Mouse (Mus musculus) liver, embryonic 15.5 days (tissue): Measurements from ENCODE around the gene Cnpy4. TPM values are rescaled to one million over a fixed set of nuclear protein-coding genes. Genes with fewer than 3 reads are reported as not detected.

ENCODE experiments used
- ATAC-seq: fragments of 200-750 bp; cut with Nextera tagmentation; 2 replicates; pipeline ENCODE4 v1.8.0; 2017; ENCODE audit warnings: moderate number of reproducible peaks, mild to moderate bottlenecking, moderate library complexity; ENCODE audit not compliant: insufficient read depth
- H3K27ac ChIP-seq: fragments of 300-500 bp; sonication (generic); replicated peaks from 2 replicates; pipeline ENCODE4 v1.5.1; 2015; ENCODE audit warnings: mild to moderate bottlenecking, inconsistent platforms
- H3K27me3 ChIP-seq: fragments of 300-500 bp; sonication (generic); 2 replicates; pipeline ENCODE4 v1.6.1; 2015; ENCODE audit warnings: mild to moderate bottlenecking, inconsistent platforms
- H3K36me3 ChIP-seq: fragments of 300-500 bp; sonication (generic); replicated peaks from 2 replicates; pipeline ENCODE4 v1.6.1; 2015; ENCODE audit warnings: moderate library complexity, mild to moderate bottlenecking, inconsistent platforms
- H3K4me1 ChIP-seq: fragments of 300-500 bp; sonication (generic); replicated peaks from 2 replicates; pipeline ENCODE4 v1.6.1; 2015; ENCODE audit warnings: inconsistent platforms
- H3K4me2 ChIP-seq: fragments of 300-500 bp; sonication (generic); 2 replicates; pipeline ENCODE4 v1.6.1; 2015; ENCODE audit warnings: moderate library complexity, mild to moderate bottlenecking, inconsistent platforms
- H3K4me3 ChIP-seq: fragments of 300-500 bp; sonication (generic); replicated peaks from 2 replicates; pipeline ENCODE4 v1.5.1; 2015; ENCODE audit warnings: mild to moderate bottlenecking, inconsistent platforms
- H3K9ac ChIP-seq: fragments of 300-500 bp; sonication (generic); 2 replicates; pipeline ENCODE4 v1.6.1; 2015; ENCODE audit warnings: moderate library complexity, mild to moderate bottlenecking, inconsistent platforms
- H3K9me3 ChIP-seq: fragments of 300-500 bp; sonication (generic); replicated peaks from 2 replicates; pipeline ENCODE4 v1.6.1; 2016; ENCODE audit warnings: inconsistent platforms
- WGBS: fragments of 180-500 bp; shearing (Covaris S2); methylation state at CpG from one replicate; pipeline ENCODE4 v1.1.7; 2015; ENCODE audit warnings: mixed read lengths; ENCODE audit not compliant: insufficient replicate concordance; 5-methylcytosine and 5-hydroxymethylcytosine counted together
- polyA plus RNA-seq: library from polyadenylated mRNA; unstranded; fragments of >200 nt; fragmentation: Nextera tagmentation; extraction: Ambion mirVana; gene quantifications from 2 replicates; pipeline ENCODE4 v1.2.1, GENCODE M21; 2015

Gene Cnpy4
- 12.7 and 13.4 TPM in 2 replicates for polyA plus RNA-seq

DNA sequence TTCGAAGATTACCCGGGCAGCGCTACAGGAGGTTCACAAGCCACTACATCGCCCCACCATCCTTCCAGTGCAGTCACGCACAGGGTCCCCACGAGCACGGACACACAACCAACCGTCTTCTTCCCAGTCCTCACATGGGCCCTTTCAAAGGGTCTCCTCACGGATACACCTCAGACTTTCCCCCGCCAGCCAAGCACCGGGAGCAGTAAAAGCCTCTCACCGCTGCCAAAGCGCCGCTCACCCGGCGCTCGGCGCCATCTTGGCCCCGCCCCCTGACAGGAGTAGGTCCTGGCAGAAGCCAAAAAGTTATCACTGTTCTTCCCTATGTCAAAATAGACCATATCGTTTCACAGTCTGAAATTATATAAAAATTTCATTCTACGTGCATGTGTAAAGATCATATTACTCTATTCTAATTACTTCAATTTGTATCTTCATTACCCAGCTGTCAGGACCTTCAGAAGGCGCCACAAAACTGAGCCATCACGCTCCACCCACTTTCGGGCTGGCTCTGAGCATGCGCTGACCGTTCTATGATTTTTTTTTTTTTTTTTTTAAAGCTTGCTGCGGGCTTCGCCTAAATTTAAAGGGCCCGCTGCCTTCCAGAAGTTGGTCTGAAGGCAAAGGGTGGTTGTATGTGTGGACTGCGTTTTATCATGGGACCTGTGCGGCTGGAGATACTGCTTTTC is at the start of gene Cnpy4, which contains the start of gene Taf6:
Gene Cnpy4 (plus strand): TSS at position 536 of the 689 bp plus-strand sequence.
Gene Taf6 (minus strand): TSS at position 502 of the 689 bp plus-strand sequence.
- under 1% methylated on average over 31 of the region's 31 CpGs for WGBS
- Histone ChIP-seq H3K9ac (peak within 1 kb of the TSS; percentile 84), H3K4me3 (peak within 1 kb of the TSS; percentile 79), H3K4me1 (peaks cover 32% of the 10 kb centered on the region), H3K4me2 (peak within 1 kb of the TSS; percentile 83), H3K27ac (peak within 1 kb of the TSS; percentile 82), H3K27me3 (no peaks in the 10 kb centered on the region), H3K9me3 (no peaks in the 10 kb centered on the region), H3K36me3 (peaks cover 26% of the 10 kb centered on the region)
- ATAC-seq = peak; percentile 84

DNA sequence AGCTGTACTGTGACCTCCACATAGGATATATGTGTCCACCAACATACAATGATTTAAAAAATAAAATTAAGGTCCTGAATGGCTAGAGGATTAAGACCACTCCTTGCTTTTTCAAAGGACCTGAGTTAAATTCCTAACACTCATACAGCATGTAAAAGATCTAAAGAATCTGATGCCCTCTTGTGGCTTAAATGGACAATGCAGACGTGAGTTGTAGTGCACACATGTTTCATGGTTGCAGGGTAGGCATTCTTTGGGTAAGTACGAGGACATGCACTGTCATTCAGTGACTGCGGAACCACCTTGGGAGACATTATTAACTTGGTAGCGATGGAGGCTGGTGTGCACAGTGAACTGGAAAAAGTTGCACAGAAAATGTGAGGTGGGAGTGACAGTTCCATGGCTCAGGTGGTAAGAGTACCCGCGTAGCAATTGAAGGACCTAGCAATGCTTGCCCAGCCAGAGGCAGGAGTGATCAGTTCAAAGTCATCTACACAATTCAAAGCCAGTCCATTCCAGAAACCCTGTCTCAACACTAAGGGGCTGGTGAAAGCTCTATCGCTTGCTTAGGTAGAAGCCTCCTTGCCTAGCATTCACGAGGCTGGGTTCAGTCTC is 49.2 kb upstream of the Cnpy4 start:
- Histone ChIP-seq H3K4me1 (peaks cover 18% of the 10 kb centered on the region), H3K27me3 (no peaks in the 10 kb centered on the region), H3K36me3 (peaks cover 23% of the 10 kb centered on the region), H3K9ac (no peak overlapping the region), H3K4me2 (no peak overlapping the region), H3K9me3 (no peaks in the 10 kb centered on the region), H3K4me3 (no peak overlapping the region), H3K27ac (no peak overlapping the region)
- 48% methylated on average over 8 of the region's 8 CpGs for WGBS
- peak; percentile 50 for ATAC-seq

DNA sequence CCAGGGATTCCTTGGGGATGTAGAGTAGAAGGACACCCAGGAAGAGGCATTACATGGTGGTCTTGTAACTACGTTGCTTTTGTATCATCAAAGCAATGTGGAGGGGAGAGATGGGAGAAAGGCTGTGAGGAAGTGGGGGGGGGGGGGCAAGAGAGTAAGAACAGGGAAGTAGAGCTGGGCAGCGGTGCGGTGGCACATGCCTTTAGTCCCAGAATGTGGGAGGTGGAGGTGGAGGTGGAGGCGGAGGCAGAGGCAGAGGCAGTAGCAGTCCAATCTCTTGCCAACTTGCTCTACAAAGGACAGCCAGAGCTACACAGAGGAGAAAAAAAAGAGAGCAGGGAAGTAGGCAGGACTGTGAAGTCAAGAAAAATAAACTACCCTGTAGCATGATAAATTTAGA is 48.7 kb upstream of the Cnpy4 start:
- Histone ChIP-seq H3K36me3 (peaks cover 22% of the 10 kb centered on the region), H3K4me1 (peaks cover 18% of the 10 kb centered on the region), H3K9ac (no peak overlapping the region), H3K4me3 (no peak overlapping the region), H3K27ac (no peak overlapping the region), H3K27me3 (no peaks in the 10 kb centered on the region), H3K4me2 (no peak overlapping the region), H3K9me3 (no peaks in the 10 kb centered on the region)
- WGBS = 14% methylated on average over 4 of the region's 4 CpGs
- no peak for ATAC-seq

DNA sequence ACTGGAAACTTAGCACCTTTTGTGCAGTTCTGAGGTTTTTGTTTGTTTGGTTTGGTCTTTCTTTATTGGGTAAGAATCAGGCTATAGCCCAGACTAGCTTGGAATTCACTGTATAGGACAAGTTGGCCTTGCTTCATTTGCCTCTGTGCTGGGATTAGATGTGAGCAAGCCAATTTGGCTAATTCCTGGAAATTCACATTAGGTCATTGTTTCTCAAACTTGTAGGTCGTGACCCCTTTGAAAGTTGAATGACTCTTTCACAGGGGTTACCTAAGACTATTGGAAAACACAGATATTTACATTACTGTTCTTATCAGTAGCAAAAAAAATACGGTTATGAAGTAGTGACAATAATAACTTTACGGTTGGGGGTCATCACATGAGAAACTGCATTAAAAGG is 32.9 kb upstream of the Cnpy4 start:
- WGBS = 51% methylated on average over 3 of the region's 3 CpGs
- peak overlapping the region; percentile 79 for H3K4me2 ChIP-seq

DNA sequence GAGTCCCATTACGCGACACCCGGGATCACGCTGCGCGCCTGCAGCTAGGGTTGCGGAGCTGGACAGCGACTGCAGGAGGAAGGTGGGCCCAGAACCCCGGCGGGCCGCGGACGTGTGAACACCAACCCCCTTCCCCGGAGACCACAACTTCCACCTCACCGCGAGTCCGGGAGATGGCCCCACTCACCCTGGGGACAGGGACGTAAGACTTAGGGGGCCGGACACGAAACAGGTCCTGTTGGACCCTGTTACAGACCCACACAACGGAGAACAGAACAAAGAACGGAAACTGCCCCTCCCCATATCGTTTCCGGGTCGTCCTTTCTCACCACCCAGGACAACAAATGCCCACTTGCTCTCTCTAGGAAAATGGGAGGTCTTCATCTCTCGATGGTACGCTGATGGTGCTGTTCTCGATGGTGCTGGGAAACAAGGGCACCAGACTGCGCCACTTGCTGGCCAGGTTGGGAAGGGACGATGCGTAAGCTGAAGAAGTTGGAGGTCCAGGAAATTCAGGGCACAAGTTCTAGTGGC is 31.8 kb upstream of the Cnpy4 start, which contains the start of gene Zfp113:
Gene Zfp113 (minus strand): TSS at position 302 of the 534 bp plus-strand sequence.
- H3K9ac ChIP-seq = peak within 1 kb of the TSS; percentile 87
- H3K9me3 ChIP-seq = no peaks in the 10 kb centered on the region
- no peaks in the 10 kb centered on the region for H3K27me3 ChIP-seq
- peak within 1 kb of the TSS; percentile 79 for H3K4me2 ChIP-seq
- peaks cover 22% of the 10 kb centered on the region for H3K36me3 ChIP-seq
- WGBS = under 1% methylated on average over 31 of the region's 31 CpGs
- H3K4me3 ChIP-seq = peak within 1 kb of the TSS; percentile 83
- H3K27ac ChIP-seq = peak within 1 kb of the TSS; percentile 84
- peak; percentile 94 for ATAC-seq
- H3K4me1 ChIP-seq = peaks cover 22% of the 10 kb centered on the region

More for the DNA sequence above, 32.9 kb upstream of the Cnpy4 start:
- H3K27me3 ChIP-seq = no peaks in the 10 kb centered on the region
- H3K36me3 ChIP-seq = peaks cover 26% of the 10 kb centered on the region
- peak overlapping the region; percentile 83 for H3K4me3 ChIP-seq
- H3K9me3 ChIP-seq = no peaks in the 10 kb centered on the region
- no peak overlapping the region for H3K27ac ChIP-seq
- ATAC-seq = no peak
- H3K9ac ChIP-seq = no peak overlapping the region
- H3K4me1 ChIP-seq = peaks cover 17% of the 10 kb centered on the region

DNA sequence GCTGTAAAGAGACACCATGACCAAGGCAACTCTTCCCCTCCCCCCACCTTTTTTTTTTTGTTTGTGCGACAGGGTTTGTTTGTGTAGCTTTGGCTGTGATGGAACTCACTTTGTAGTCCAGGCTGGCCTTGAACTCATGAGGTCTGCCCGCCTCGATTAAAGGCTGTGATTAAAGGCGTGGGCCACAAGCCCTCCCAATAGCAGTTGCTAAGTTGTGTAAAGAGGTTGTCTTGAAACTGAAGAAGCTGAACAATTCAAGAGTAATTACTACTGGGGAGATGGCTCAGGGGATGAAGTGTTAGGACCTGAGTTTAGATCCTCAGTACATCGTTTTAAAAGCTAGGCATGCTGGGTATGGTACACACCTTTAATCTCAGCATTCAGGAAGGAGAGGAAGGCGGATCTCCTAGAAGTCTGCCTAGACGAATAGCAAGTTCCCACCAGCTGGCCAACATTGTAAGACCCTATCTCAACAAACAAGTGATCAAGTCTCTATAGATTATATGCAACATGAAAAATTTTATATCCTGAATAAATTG is 27.0 kb upstream of the Cnpy4 start:
- Histone ChIP-seq H3K4me1 (peaks cover 36% of the 10 kb centered on the region), H3K36me3 (peaks cover 34% of the 10 kb centered on the region), H3K4me2 (peak overlapping the region; percentile 88), H3K9ac (peak overlapping the region; percentile 81; the same call in 1 of the 2 replicates), H3K9me3 (no peaks in the 10 kb centered on the region), H3K4me3 (peak overlapping the region; percentile 87), H3K27ac (peak overlapping the region; percentile 61), H3K27me3 (no peaks in the 10 kb centered on the region)
- ATAC-seq = no peak
- WGBS = 58% methylated on average over 7 of the region's 7 CpGs

DNA sequence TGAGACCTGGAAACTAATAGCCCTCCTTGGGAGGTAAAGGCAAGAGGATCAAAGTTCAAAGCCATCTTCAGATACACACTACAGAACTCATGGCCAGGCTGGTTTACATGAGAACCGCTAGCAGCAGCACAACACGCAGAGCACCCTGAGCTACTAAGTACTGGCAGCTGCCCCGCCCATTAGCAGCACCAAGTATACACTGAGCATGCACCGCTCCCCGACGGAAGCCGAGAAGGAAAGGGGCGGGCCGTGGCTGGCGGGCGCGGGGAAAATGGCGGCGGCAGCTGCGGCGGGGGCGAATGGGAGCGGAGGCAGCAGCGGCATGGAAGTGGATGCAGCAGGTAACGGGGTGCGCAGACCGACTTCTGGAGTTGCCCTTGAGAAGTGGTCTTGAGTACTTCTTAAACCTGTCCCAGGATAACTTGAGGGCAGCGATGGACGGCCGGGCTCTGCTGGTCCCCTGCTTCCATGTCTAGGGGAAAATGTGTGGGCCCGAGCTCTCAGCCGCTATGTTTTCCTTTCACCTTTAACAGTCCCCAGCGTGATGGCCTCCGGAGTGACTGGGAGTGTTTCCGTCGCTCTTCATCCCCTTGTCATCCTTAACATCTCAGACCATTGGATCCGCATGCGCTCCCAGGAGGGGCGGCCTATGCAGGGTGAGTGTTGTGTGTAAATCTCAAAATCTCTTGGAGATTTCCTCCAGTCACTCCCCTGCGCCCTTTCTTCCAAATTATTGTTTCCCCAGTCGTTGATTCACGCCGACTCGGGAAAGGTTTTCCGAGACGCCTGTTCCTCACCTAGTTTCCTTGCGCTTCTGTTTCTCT is 26.2 kb upstream of the Cnpy4 start, which contains the start of gene Cops6:
Gene Cops6 (plus strand): TSS at position 230 of the 824 bp plus-strand sequence.
- Histone ChIP-seq H3K4me1 (peaks cover 36% of the 10 kb centered on the region), H3K9me3 (no peaks in the 10 kb centered on the region), H3K27me3 (no peaks in the 10 kb centered on the region), H3K4me3 (peak within 1 kb of the TSS; percentile 87), H3K27ac (peak within 1 kb of the TSS; percentile 61), H3K36me3 (peaks cover 42% of the 10 kb centered on the region), H3K9ac (peak within 1 kb of the TSS; percentile 81), H3K4me2 (peak within 1 kb of the TSS; percentile 88)
- ATAC-seq = peak; percentile 95
- WGBS = under 1% methylated on average over 42 of the region's 42 CpGs

DNA sequence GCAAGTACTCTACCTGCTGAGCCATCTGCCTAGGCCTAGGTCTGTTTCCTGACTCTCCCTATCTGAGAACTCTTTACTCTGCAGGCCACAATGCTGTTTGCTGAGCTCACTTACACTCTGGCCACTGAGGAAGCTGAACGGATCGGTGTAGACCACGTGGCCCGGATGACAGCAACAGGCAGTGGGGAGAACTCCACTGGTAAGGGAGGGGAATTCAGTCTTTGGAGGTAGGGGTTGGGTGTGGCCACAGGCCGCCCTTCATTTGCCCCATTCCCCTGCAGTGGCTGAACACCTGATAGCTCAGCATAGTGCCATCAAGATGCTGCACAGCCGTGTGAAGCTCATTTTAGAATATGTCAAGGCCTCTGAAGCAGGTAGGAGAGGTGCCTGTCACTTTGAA is 24.2 kb upstream of the Cnpy4 start:
- no peaks in the 10 kb centered on the region for H3K9me3 ChIP-seq
- no peak overlapping the region for H3K4me2 ChIP-seq
- peaks cover 47% of the 10 kb centered on the region for H3K4me1 ChIP-seq
- no peaks in the 10 kb centered on the region for H3K27me3 ChIP-seq
- no peak overlapping the region for H3K4me3 ChIP-seq
- no peak overlapping the region for H3K9ac ChIP-seq
- ATAC-seq = no peak
- 56% methylated on average over 6 of the region's 6 CpGs for WGBS
- H3K36me3 ChIP-seq = peaks cover 62% of the 10 kb centered on the region
- no peak overlapping the region for H3K27ac ChIP-seq

DNA sequence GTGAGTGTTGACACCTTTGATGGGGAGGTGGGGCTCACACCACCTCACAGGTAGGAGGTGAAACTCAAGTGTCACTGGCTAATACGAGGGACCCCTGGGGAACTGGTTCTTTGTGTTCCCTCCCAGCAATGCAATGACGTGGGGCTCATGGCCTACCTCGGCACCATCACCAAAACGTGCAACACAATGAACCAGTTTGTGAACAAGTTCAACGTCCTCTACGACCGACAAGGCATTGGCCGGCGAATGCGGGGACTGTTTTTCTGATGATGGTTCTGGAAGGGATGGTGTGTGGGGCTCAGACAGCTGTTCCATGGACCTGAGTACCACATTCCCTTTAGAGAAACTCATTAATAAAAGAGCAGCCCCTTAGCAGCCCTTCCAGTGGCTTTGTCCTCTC is 23.7 kb upstream of the Cnpy4 start:
- Histone ChIP-seq H3K9me3 (no peaks in the 10 kb centered on the region), H3K9ac (no peak overlapping the region), H3K27ac (no peak overlapping the region), H3K27me3 (no peaks in the 10 kb centered on the region), H3K4me2 (no peak overlapping the region), H3K4me1 (peaks cover 51% of the 10 kb centered on the region), H3K4me3 (no peak overlapping the region), H3K36me3 (peaks cover 67% of the 10 kb centered on the region)
- ATAC-seq = no peak
- WGBS = 77% methylated on average over 10 of the region's 10 CpGs

DNA sequence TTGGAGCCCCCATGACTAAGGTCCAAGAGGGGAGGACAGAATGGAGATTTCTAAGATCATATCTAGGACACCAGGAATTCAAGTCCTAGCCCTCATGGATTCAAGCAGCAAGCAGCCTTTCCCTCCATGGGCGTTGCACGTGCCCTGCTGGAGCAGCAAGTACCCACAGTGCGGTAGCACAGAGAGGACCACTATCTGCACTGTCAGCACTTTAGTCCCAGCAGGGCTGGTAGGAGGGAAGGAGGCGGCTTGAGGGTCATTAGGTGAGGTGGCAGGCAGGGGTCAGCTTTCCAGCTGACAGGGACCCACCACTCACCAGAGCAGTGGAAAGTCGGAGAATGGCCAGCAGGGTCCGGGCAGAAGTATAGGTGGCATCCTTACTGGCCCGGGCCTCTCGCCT is 21.7 kb upstream of the Cnpy4 start:
- whole genome bisulfite sequencing = 88% methylated on average over 8 of the region's 8 CpGs
- H3K27ac ChIP-seq = no peak overlapping the region
- no peaks in the 10 kb centered on the region for H3K9me3 ChIP-seq
- H3K4me3 ChIP-seq = no peak overlapping the region
- peaks cover 60% of the 10 kb centered on the region for H3K4me1 ChIP-seq
- ATAC-seq = no peak
- H3K27me3 ChIP-seq = no peaks in the 10 kb centered on the region
- H3K36me3 ChIP-seq = peaks cover 84% of the 10 kb centered on the region
- no peak overlapping the region for H3K4me2 ChIP-seq
- H3K9ac ChIP-seq = no peak overlapping the region
